Comparison of ENCODE assay signal across 8 mouse cellular contexts in genomic region chr10:85182766-85183165, GRCm38 (mm10). TPM values are rescaled to one million over a fixed set of nuclear protein-coding genes. Genes with fewer than 3 reads are reported as not detected.
A peak's percentile ranks its signal among the peaks of the same experiment; 100 is the strongest.
DNase-seq lines count a peak whose midpoint lies in the region; ATAC-seq lines count a peak whose summit lies in the region.

No protein-coding gene starts in this region.

- 0 out of 2 replicates have a peak overlapping the region, but pooled peaks have one; percentile 40 for H3K9ac ChIP-seq in kidney, embryonic 14.5 days (ENCODE audit: low read depth, low read length)
- H3K9ac ChIP-seq in embryonic facial prominence, embryonic 12.5 days: no peak overlapping the region
- H3K9ac ChIP-seq in hindbrain, embryonic 13.5 days: peak overlapping the region; percentile 90; the same call in 1 of the 2 replicates
- H3K9ac ChIP-seq in midbrain, embryonic 12.5 days (replicated peaks): no peak overlapping the region

- H3K27me3 ChIP-seq in kidney, embryonic 14.5 days (ENCODE audit: control insufficient read depth, insufficient read depth, low read length): no peaks in the 10 kb centered on the region
- H3K27me3 ChIP-seq in embryonic facial prominence, embryonic 12.5 days: no peaks in the 10 kb centered on the region
- H3K27me3 ChIP-seq in hindbrain, embryonic 13.5 days: no peaks in the 10 kb centered on the region
- H3K27me3 ChIP-seq in midbrain, embryonic 12.5 days: no peaks in the 10 kb centered on the region

- H3K4me1 ChIP-seq in kidney, embryonic 14.5 days (ENCODE audit: control insufficient read depth, insufficient read depth, low read length): peaks cover 14% of the 10 kb centered on the region
- peaks cover 8% of the 10 kb centered on the region; the same call in 1 of the 2 replicates for H3K4me1 ChIP-seq in embryonic facial prominence, embryonic 12.5 days
- H3K4me1 ChIP-seq in hindbrain, embryonic 13.5 days (replicated peaks): peaks cover 21% of the 10 kb centered on the region
- H3K4me1 ChIP-seq in midbrain, embryonic 12.5 days: peaks cover 17% of the 10 kb centered on the region

- no peak for DNase-seq in kidney, postnatal 25 days
- DNase-seq in thymus, postnatal 10 days (ENCODE audit: low spot score in 2 of 2): no peak
- DNase-seq in kidney, postnatal 36 days: no peak
- no peak for DNase-seq in frontal cortex, adult 2 months (ENCODE audit: extremely low spot score in 1 of 2, low spot score in 1 of 2)

- H3K4me2 ChIP-seq in kidney, embryonic 14.5 days (replicated peaks; ENCODE audit: low read depth, low read length): peak overlapping the region; percentile 93
- peak overlapping the region; percentile 97 for H3K4me2 ChIP-seq in embryonic facial prominence, embryonic 12.5 days (replicated peaks)
- H3K4me2 ChIP-seq in hindbrain, embryonic 13.5 days: peak overlapping the region; percentile 98
- peak overlapping the region; percentile 98 for H3K4me2 ChIP-seq in midbrain, embryonic 12.5 days (replicated peaks)

- H3K27ac ChIP-seq in kidney, embryonic 14.5 days (ENCODE audit: low read depth, low read length): no peak overlapping the region
- H3K27ac ChIP-seq in embryonic facial prominence, embryonic 12.5 days: no peak overlapping the region
- H3K27ac ChIP-seq in hindbrain, embryonic 13.5 days: no peak overlapping the region
- H3K27ac ChIP-seq in midbrain, embryonic 12.5 days (replicated peaks): no peak overlapping the region

- H3K4me3 ChIP-seq in kidney, embryonic 14.5 days (ENCODE audit: low read length): peak overlapping the region; percentile 87; the same call in 1 of the 2 replicates
- H3K4me3 ChIP-seq in embryonic facial prominence, embryonic 12.5 days: peak overlapping the region; percentile 64
- H3K4me3 ChIP-seq in hindbrain, embryonic 13.5 days: peak overlapping the region; percentile 92
- H3K4me3 ChIP-seq in midbrain, embryonic 12.5 days: peak overlapping the region; percentile 86; the same call in 1 of the 2 replicates

- ATAC-seq in kidney, embryonic 14.5 days (ENCODE audit: low FRiP score, low TSS enrichment): no peak
- no peak for ATAC-seq in embryonic facial prominence, embryonic 12.5 days (ENCODE audit: insufficient number of reproducible peaks, insufficient read depth, low FRiP score, low TSS enrichment)
- ATAC-seq in hindbrain, embryonic 13.5 days (ENCODE audit: low FRiP score): no peak
- no peak for ATAC-seq in midbrain, embryonic 12.5 days (ENCODE audit: low FRiP score, low read depth)

- no peaks in the 10 kb centered on the region for H3K9me3 ChIP-seq in kidney, embryonic 14.5 days (ENCODE audit: control insufficient read depth, low read length)
- no peaks in the 10 kb centered on the region for H3K9me3 ChIP-seq in embryonic facial prominence, embryonic 12.5 days
- H3K9me3 ChIP-seq in hindbrain, embryonic 13.5 days: no peaks in the 10 kb centered on the region
- no peaks in the 10 kb centered on the region for H3K9me3 ChIP-seq in midbrain, embryonic 12.5 days

- no peaks in the 10 kb centered on the region for H3K36me3 ChIP-seq in kidney, embryonic 14.5 days (ENCODE audit: control insufficient read depth, insufficient read depth, low read length)
- H3K36me3 ChIP-seq in embryonic facial prominence, embryonic 12.5 days: no peaks in the 10 kb centered on the region
- no peaks in the 10 kb centered on the region for H3K36me3 ChIP-seq in hindbrain, embryonic 13.5 days
- no peaks in the 10 kb centered on the region for H3K36me3 ChIP-seq in midbrain, embryonic 12.5 days

- 89% methylated on average over 10 of the region's 10 CpGs for WGBS in kidney, embryonic 14.5 days
- WGBS in embryonic facial prominence, embryonic 12.5 days: 89% methylated on average over 10 of the region's 10 CpGs
- 78% methylated on average over 10 of the region's 10 CpGs for WGBS in hindbrain, embryonic 13.5 days
- WGBS in midbrain, embryonic 12.5 days: 86% methylated on average over 10 of the region's 10 CpGs

RNA-seq across cellular contexts. Expression of gene Cry1, which starts 2.1 kb away (rescaled TPM):
- polyA plus RNA-seq in kidney, embryonic 14.5 days (2014; fragmentation: Nextera tagmentation; extraction: Ambion mirVana): 17.2 and 33.2 TPM in 2 replicates
- 37.8 and 38.4 TPM in 2 replicates for polyA plus RNA-seq in embryonic facial prominence, embryonic 12.5 days (2016; fragmentation: Nextera tagmentation; extraction: Ambion mirVana)
- polyA plus RNA-seq in hindbrain, embryonic 13.5 days (2015; fragmentation: Nextera tagmentation; extraction: Ambion mirVana): 32.0 and 33.8 TPM in 2 replicates
- polyA plus RNA-seq in midbrain, embryonic 12.5 days (2016; fragmentation: Nextera tagmentation; extraction: Ambion mirVana): 37.9 and 39.0 TPM in 2 replicates
- 13.2 and 14.4 TPM in 2 replicates for polyA plus RNA-seq in frontal cortex, adult 2 months (2012; rRNA removed)

RNA-seq across cellular contexts. Expression of gene Mterf2, which starts 54.9 kb away (rescaled TPM):
- 17.9 and 19.9 TPM in 2 replicates for polyA plus RNA-seq in kidney, embryonic 14.5 days (2014; fragmentation: Nextera tagmentation; extraction: Ambion mirVana)
- 26.3 and 28.9 TPM in 2 replicates for polyA plus RNA-seq in embryonic facial prominence, embryonic 12.5 days (2016; fragmentation: Nextera tagmentation; extraction: Ambion mirVana)
- 34.3 and 38.5 TPM in 2 replicates for polyA plus RNA-seq in hindbrain, embryonic 13.5 days (2015; fragmentation: Nextera tagmentation; extraction: Ambion mirVana)
- 35.5 and 37.2 TPM in 2 replicates for polyA plus RNA-seq in midbrain, embryonic 12.5 days (2016; fragmentation: Nextera tagmentation; extraction: Ambion mirVana)
- 19.8 and 22.6 TPM in 2 replicates for polyA plus RNA-seq in frontal cortex, adult 2 months (2012; rRNA removed)

Comparison
In these comparisons a context has a peak if more than half of its experiments do, and no peak if none do; other contexts are left out.
1. H3K9ac ChIP-seq: peak in kidney, embryonic 14.5 days (single experiment) and hindbrain, embryonic 13.5 days (single experiment); none in embryonic facial prominence, embryonic 12.5 days (single experiment) and midbrain, embryonic 12.5 days (single experiment).
2. Peak in every context shown above with its lines, with median percentiles within 50 percentile points of each other: H3K4me2 ChIP-seq and H3K4me3 ChIP-seq.